Mouse (Mus musculus) hindbrain, embryonic 15.5 days (tissue): ENCODE data around the gene Rapgef4. TPM values are rescaled to one million over a fixed set of nuclear protein-coding genes. Genes with fewer than 3 reads are reported as not detected.

ENCODE experiments used
- ATAC-seq: fragments of 200-750 bp; cut with Nextera tagmentation; 2 replicates; pipeline ENCODE4 v1.8.0; 2017; ENCODE audit warnings: low read depth, moderate number of reproducible peaks, moderate TSS enrichment; ENCODE audit not compliant: low FRiP score
- H3K27ac ChIP-seq: fragments of 300-500 bp; sonication (generic); replicated peaks from 2 replicates; pipeline ENCODE4 v1.5.1; 2015; ENCODE audit warnings: mild to moderate bottlenecking, inconsistent platforms
- H3K27me3 ChIP-seq: fragments of 300-500 bp; sonication (generic); 2 replicates; pipeline ENCODE4 v1.6.1; 2015; ENCODE audit warnings: control low read depth, inconsistent platforms
- H3K36me3 ChIP-seq: fragments of 300-500 bp; sonication (generic); 2 replicates; pipeline ENCODE4 v1.6.1; 2015; ENCODE audit warnings: control low read depth, inconsistent platforms
- H3K4me1 ChIP-seq: fragments of 300-500 bp; sonication (generic); replicated peaks from 2 replicates; pipeline ENCODE4 v1.6.1; 2015; ENCODE audit warnings: control low read depth, inconsistent platforms
- H3K4me2 ChIP-seq: fragments of 300-500 bp; sonication (generic); 2 replicates; pipeline ENCODE4 v1.6.1; 2015; ENCODE audit warnings: moderate library complexity, mild to moderate bottlenecking, inconsistent platforms
- H3K4me3 ChIP-seq: fragments of 300-500 bp; sonication (generic); 2 replicates; pipeline ENCODE4 v1.5.1; 2015; ENCODE audit warnings: mild to moderate bottlenecking, inconsistent platforms
- H3K9ac ChIP-seq: fragments of 300-500 bp; sonication (generic); 2 replicates; pipeline ENCODE4 v1.6.1; 2015; ENCODE audit warnings: inconsistent platforms
- H3K9me3 ChIP-seq: fragments of 300-500 bp; sonication (generic); 2 replicates; pipeline ENCODE4 v1.6.1; 2016; ENCODE audit warnings: control low read depth, inconsistent platforms
- WGBS: fragments of 180-500 bp; shearing (Covaris S2); methylation state at CpG from one replicate; pipeline ENCODE4 v1.1.7; 2015; 5-methylcytosine and 5-hydroxymethylcytosine counted together
- polyA plus RNA-seq: library from polyadenylated mRNA; unstranded; fragments of >200 nt; fragmentation: Nextera tagmentation; extraction: Ambion mirVana; gene quantifications from 2 replicates; pipeline ENCODE4 v1.2.1, GENCODE M21; 2015

Rapgef4 gene
- polyA plus RNA-seq, 1 experiment from 2014 or later: 34.2 TPM

DNA sequence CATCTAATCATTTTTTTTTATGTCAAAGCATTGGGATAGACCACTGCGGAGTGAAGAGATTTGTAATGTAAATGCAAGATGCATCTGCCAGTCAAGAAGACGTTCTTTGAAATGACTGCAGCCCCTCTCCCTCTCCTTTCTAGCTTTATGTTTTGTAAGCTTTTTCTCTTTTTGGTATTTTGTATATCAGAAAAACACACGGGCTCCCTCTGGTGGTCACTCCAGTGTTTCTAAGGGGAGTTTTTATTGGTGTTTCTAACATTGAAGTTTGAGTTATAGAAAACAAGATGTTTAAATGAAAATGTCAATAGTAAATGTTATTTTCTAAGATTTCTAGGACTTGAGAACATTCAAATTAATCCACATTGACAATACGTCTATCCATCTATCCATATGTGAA, 168.0 kb downstream of the Rapgef4 start:
- no peak overlapping the region for H3K27ac ChIP-seq
- H3K4me1 ChIP-seq: no peaks in the 10 kb centered on the region
- ATAC-seq: no peak
- H3K36me3 ChIP-seq: no peaks in the 10 kb centered on the region
- WGBS: 24% methylated on average over 4 of the region's 4 CpGs
- H3K27me3 ChIP-seq: no peaks in the 10 kb centered on the region
- no peak overlapping the region for H3K9ac ChIP-seq
- H3K9me3 ChIP-seq: no peaks in the 10 kb centered on the region
- no peak overlapping the region for H3K4me2 ChIP-seq
- no peak overlapping the region for H3K4me3 ChIP-seq

DNA sequence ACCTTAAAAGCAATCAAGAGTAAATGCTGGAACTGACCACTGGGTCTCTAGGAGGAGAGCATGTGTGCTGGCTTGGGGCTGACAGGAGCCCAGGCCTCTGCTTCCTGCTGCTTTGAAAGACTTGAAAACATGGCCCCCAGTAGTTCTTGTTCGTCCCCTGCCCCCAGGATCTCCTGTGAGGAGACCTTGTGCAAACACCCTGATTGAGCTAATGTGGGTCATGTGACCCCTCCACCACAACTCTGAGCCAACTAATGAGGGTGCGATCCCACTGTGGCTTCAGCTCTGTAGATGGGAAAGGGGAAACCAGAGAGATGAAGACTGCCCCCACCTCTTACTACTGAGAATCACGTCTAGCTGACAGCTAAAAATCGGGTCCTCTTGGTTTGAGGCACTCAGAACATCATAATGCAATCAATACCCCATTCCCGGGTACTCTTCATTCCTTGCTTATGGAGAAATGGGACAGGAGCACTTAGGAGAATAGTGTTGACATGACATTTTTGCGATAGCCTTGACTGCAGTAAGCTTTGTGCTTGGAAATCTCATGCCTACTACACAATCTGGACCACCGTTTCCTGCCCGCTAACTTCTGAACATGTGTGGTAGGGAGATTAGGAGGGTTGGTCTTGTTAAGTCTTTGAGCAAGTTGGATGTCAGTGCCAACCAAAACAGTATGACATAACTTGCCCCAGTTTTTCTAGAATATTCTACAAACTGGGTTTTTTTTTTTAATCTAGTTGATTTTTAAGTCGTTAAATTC, 170.9 kb downstream of the Rapgef4 start:
- 85% methylated on average over 9 of the region's 9 CpGs for WGBS
- no peak for ATAC-seq

DNA sequence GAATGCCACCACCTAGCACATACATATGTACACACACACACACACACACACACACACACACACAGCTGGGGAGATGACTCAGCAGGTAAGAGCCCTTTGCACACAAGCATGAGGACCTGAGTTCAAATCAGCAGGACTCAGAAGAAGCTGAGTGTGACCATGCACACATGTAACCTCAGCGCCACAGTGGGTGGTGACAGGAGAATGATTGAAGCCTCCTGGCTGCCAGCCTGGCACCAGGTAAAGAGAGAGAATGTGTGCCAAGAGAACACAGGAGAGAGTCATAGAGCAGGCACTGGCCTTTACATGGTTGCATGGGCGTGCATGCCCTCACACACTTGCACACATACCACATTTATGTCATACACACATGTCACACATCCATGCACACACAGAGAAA, 171.7 kb downstream of the Rapgef4 start:
- no peaks in the 10 kb centered on the region for H3K27me3 ChIP-seq
- 88% methylated on average over 2 of the region's 2 CpGs for WGBS
- H3K4me1 ChIP-seq: 0 out of 2 replicates have a peak, but pooled peaks cover 4% of the 10 kb centered on the region
- no peak overlapping the region for H3K27ac ChIP-seq
- H3K4me3 ChIP-seq: no peak overlapping the region
- ATAC-seq: no peak
- no peak overlapping the region for H3K9ac ChIP-seq
- no peak overlapping the region for H3K4me2 ChIP-seq
- H3K36me3 ChIP-seq: no peaks in the 10 kb centered on the region
- no peaks in the 10 kb centered on the region for H3K9me3 ChIP-seq

More for the DNA sequence above, 170.9 kb downstream of the Rapgef4 start:
- Histone ChIP-seq H3K9ac (no peak overlapping the region), H3K27ac (no peak overlapping the region), H3K4me3 (no peak overlapping the region), H3K4me2 (no peak overlapping the region), H3K4me1 (no peaks in the 10 kb centered on the region), H3K9me3 (no peaks in the 10 kb centered on the region), H3K27me3 (no peaks in the 10 kb centered on the region), H3K36me3 (no peaks in the 10 kb centered on the region)

DNA sequence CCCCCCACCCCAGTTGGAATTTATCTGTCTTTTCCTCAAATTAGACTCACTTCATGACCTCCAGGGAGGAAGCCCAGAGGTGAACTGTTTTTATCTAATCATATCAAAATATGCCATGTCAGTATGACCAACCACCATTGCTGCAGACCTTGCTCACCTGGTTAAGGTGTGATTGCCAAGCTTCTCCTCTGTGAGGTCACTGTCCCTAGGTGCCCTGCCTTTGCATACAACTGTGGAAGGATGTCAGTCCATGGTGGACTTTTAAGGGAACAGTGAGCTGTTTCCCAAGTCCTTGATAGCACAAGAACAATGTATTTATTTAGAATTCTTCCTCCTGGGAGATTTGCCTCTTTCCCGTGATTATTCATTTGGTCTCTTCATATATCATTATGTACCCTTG, 172.8 kb downstream of the Rapgef4 start:
- WGBS: 95% methylated on average over 1 of the region's 1 CpGs
- H3K9ac ChIP-seq: no peak overlapping the region
- H3K27me3 ChIP-seq: no peaks in the 10 kb centered on the region

DNA sequence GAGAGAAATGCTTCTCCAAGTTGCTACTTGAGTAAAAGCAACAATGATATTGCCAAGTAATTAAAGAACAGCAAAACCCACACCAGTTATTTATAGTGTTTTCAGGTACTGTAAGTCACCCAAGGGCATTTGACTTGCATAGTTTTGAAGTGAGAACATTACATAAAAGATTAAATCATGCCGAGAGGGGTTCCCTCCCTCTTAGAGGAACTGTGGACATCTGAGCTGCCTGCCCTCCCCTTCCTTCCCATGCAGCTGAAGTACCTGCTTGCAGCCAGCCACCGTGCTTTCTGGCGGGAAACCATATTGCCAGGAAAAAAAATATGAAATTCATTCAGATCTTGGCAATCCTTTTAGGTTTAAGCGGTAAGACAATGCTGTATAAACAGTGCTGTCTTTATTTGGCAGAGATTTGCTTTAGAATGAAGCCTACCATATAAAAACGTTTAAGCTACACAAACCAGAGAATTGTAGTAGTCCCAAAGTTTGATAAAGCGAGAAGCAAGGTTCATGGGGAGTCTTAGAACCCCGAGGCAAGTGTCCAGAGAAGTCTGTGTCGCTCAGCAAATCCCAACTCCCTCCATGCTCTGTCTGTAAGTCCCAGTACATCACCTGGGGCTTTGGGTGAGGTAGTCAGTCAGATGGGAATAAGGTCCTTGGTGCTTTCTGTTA, 174.2 kb downstream of the Rapgef4 start:
- no peak overlapping the region for H3K27ac ChIP-seq
- H3K9ac ChIP-seq: no peak overlapping the region
- no peaks in the 10 kb centered on the region for H3K27me3 ChIP-seq
- no peak for ATAC-seq
- no peak overlapping the region for H3K4me3 ChIP-seq
- no peak overlapping the region for H3K4me2 ChIP-seq
- WGBS: 68% methylated on average over 8 of the region's 8 CpGs
- H3K36me3 ChIP-seq: no peaks in the 10 kb centered on the region
- H3K9me3 ChIP-seq: no peaks in the 10 kb centered on the region
- H3K4me1 ChIP-seq: 0 out of 2 replicates have a peak, but pooled peaks cover 5% of the 10 kb centered on the region

More for the DNA sequence above, 172.8 kb downstream of the Rapgef4 start:
- Histone ChIP-seq H3K4me1 (0 out of 2 replicates have a peak, but pooled peaks cover 5% of the 10 kb centered on the region), H3K4me2 (no peak overlapping the region), H3K36me3 (no peaks in the 10 kb centered on the region), H3K4me3 (no peak overlapping the region), H3K27ac (no peak overlapping the region), H3K9me3 (no peaks in the 10 kb centered on the region)
- ATAC-seq: no peak

DNA sequence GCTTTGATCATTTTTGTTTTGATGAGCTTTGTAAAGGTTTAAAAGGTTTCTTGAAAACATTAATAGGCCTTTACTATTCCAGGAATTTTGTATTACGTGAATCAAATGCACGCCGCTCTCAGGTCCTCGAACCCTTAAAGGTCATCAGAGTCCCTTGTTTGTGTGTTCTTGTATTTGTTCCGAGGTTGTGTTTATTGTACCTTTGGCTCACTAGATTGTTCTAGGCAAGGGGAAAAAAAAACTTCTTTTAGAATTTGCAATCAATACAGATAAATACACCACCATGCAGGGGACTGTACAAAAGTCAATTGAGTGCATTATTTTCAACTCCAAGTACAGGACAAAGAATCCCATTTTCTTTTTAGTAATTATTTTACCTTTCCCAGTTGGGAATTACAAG, 175.4 kb downstream of the Rapgef4 start:
- H3K4me2 ChIP-seq: no peak overlapping the region
- no peak overlapping the region for H3K27ac ChIP-seq
- H3K9ac ChIP-seq: no peak overlapping the region
- ATAC-seq: no peak
- WGBS: 82% methylated on average over 5 of the region's 5 CpGs
- H3K36me3 ChIP-seq: no peaks in the 10 kb centered on the region
- no peaks in the 10 kb centered on the region for H3K27me3 ChIP-seq
- H3K4me3 ChIP-seq: no peak overlapping the region
- 0 out of 2 replicates have a peak, but pooled peaks cover 5% of the 10 kb centered on the region for H3K4me1 ChIP-seq
- H3K9me3 ChIP-seq: no peaks in the 10 kb centered on the region

DNA sequence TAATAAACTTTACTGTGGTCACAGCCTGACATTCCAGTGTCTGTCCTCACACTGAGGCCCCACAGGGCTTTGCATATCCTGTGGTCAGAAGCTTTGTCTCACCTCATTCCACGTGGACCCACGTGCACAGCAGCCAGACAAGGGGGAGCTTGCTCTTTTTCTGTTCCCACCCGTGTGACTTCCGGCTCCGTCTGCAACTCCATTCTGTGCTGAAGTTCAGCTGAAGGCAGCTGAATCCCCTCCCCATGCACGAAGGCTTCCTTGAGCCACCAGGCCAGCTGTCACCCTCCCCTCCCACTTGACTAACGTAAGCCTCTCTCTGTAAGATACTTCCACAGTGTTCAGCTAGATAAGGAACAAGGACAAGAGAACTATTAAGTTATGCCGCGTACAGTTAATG, 176.5 kb downstream of the Rapgef4 start:
- Histone ChIP-seq H3K27me3 (no peaks in the 10 kb centered on the region), H3K9ac (no peak overlapping the region), H3K4me3 (no peak overlapping the region), H3K9me3 (no peaks in the 10 kb centered on the region), H3K4me2 (no peak overlapping the region), H3K27ac (no peak overlapping the region), H3K36me3 (no peaks in the 10 kb centered on the region), H3K4me1 (0 out of 2 replicates have a peak, but pooled peaks cover 5% of the 10 kb centered on the region)
- WGBS: 32% methylated on average over 9 of the region's 9 CpGs
- no peak for ATAC-seq

DNA sequence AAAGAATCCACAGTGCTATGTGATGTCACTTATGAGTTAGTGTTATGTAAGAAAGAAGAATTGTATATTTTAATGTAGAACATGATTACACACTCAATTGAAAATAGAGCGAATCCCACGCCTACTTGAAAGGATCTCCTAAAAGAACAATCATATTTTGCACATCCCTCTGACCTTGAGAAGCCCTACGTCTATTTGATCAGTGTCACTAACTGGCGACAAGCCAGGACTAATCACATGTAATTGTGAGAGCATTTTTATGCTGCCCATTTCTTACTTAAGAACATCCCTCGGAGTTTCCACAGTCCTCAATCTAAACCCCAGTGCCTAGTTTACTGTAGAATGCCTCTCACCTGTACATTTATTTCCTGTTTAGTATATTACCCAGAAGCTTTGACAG, 177.0 kb downstream of the Rapgef4 start:
- Histone ChIP-seq H3K27ac (no peak overlapping the region), H3K4me3 (no peak overlapping the region), H3K4me1 (0 out of 2 replicates have a peak, but pooled peaks cover 5% of the 10 kb centered on the region), H3K4me2 (no peak overlapping the region), H3K9ac (no peak overlapping the region), H3K36me3 (no peaks in the 10 kb centered on the region), H3K9me3 (no peaks in the 10 kb centered on the region), H3K27me3 (no peaks in the 10 kb centered on the region)
- no peak for ATAC-seq
- 68% methylated on average over 5 of the region's 5 CpGs for WGBS

DNA sequence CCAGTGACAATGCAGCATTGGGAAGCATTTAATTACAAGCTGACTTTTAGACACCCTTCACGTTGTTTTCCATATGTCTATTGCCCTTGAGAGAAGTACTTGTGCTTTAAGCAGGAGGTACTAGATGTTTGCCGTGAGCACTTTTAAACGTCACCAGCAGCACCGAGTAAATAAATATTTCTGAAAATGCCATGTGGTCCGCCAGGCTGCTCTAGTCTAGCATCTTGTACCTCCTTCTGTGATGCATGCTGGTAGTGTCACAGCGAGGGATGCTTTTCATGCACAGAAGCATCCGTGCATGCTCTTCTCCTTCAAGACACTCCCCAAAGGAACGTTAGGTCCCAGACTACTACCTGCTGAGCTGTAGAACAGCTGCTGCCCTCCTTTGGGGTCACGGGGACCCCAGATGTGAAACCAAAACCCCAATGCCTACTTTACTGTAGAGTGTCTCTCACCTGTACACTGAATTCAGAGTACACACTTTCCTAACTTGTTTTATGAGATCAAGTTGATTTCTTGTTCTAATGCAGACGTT, 177.7 kb downstream of the Rapgef4 start:
- Histone ChIP-seq H3K27me3 (no peaks in the 10 kb centered on the region), H3K27ac (no peak overlapping the region), H3K4me2 (no peak overlapping the region), H3K4me1 (0 out of 2 replicates have a peak, but pooled peaks cover 5% of the 10 kb centered on the region), H3K9ac (no peak overlapping the region), H3K36me3 (no peaks in the 10 kb centered on the region), H3K4me3 (no peak overlapping the region), H3K9me3 (no peaks in the 10 kb centered on the region)
- ATAC-seq: no peak
- 70% methylated on average over 10 of the region's 10 CpGs for WGBS

DNA sequence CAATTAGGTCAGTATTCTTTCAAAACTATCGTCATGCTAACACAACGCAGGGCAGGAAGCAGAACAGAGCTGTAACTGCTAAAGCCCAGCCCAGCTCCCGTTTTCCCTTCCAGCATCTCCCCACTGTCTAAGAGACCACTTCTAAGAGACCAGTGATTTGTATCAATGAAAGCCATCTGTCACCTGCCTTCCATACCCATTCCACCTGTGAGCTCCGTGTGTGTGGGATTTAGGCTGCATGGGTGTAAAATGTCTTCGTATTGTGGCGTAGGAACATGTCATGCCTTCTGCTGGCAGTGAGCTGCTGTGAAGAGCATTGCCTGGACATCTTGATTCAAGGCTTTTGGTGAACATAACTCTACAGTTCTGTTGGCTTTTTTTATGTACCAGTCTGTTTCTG, 178.2 kb downstream of the Rapgef4 start:
- Histone ChIP-seq H3K27ac (no peak overlapping the region), H3K9ac (no peak overlapping the region), H3K4me3 (no peak overlapping the region), H3K27me3 (no peaks in the 10 kb centered on the region), H3K36me3 (no peaks in the 10 kb centered on the region), H3K9me3 (no peaks in the 10 kb centered on the region), H3K4me1 (0 out of 2 replicates have a peak, but pooled peaks cover 5% of the 10 kb centered on the region), H3K4me2 (no peak overlapping the region)
- WGBS: 80% methylated on average over 6 of the region's 6 CpGs
- no peak for ATAC-seq

DNA sequence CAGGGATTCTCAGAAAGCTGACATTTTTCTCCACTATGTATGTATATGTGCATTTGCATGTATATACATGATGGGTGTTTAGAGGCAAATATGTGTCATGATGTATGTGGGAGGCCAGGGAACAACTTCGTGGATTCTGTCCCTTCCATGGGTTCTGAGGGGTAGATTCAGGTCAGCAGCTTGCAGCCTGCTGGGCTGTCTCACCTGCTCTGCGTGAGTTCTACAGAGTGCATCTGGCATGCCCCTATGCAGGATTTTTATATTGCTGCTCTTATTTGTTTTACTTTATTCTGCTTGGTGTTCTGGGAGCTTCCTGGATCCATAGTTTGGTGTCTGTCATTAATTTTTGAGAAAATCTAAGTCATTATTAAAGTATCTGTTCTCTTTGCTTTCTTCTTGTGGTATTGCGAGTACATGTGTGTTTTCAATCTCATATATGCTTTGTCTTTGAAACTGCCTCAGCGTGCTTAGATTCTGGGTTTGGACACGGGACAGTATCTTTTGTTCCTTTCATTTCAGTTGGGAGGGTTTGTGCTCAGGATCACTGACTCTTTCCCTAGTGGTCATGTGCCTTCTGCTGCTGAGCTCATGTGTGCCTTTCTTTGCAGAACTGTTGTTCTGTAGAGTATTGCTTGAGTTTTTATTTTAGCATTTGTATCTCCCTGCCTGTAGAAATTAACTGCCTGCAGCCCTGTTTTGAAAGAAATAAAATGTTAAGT, 184.3 kb downstream of the Rapgef4 start:
- Histone ChIP-seq H3K9ac (no peak overlapping the region), H3K9me3 (no peaks in the 10 kb centered on the region), H3K4me1 (peaks cover 3% of the 10 kb centered on the region; the same call in 1 of the 2 replicates), H3K27me3 (no peaks in the 10 kb centered on the region), H3K4me3 (no peak overlapping the region), H3K4me2 (no peak overlapping the region), H3K27ac (no peak overlapping the region), H3K36me3 (no peaks in the 10 kb centered on the region)
- WGBS: 79% methylated on average over 5 of the region's 5 CpGs
- ATAC-seq: no peak
